Mouse (Mus musculus): ENCODE measurements around the gene Dbx2.

- TF ChIP-seq CTCF (IDR thresholded peaks at IDR 0.05) (no peak), EP300 (IDR thresholded peaks at IDR 0.05; ENCODE audit: insufficient read depth, low read depth, low read length) (no peak), POLR2A (IDR thresholded peaks at IDR 0.05; ENCODE audit: insufficient read depth, low read depth, low read length) (no peak)
Measured at GRCm38 (mm10) chr15:95655860-95656259, at the start of gene Dbx2.
